Mouse (Mus musculus): ENCODE measurements at regions not wholly inside any gene's neighbourhood (a gene's known extent, or its start where the extent isn't known, plus 50 kb on each side); places are given as distances from the start of the nearest gene placed in this dataset.

DNA sequence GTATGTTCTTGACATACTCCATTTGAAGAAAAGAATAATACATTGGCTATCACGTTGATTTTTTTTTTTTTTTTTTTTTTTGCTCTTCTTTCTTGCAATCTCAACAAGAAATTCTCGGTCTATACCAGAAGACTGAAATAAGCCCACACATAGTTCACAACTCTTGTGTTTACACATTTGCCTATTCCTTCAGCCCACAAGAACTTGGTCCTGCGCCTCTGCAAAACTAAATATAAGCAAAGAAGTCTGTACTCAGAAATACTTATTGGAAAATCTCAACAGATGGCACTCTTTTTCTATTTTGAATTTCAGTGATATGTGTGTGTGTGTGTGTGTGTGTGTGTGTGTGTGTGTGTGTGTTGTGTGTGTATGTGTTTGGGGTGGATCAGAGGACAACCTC, 376.4 kb downstream of the Lmo7 start:
- Histone ChIP-seq H3K9me3 (ENCODE audit: control insufficient read depth, low read length) (no peaks in the 10 kb centered on the region), H3K27ac (replicated peaks) (no peak overlapping the region), H3K4me3 (ENCODE audit: low read depth, low read length) (no peak overlapping the region), H3K36me3 (ENCODE audit: control insufficient read depth, insufficient read depth, low read length) (no peaks in the 10 kb centered on the region), H3K4me1 (replicated peaks; ENCODE audit: control insufficient read depth, insufficient read depth) (no peaks in the 10 kb centered on the region), H3K4me2 (replicated peaks; ENCODE audit: low read depth) (no peak overlapping the region), H3K9ac (ENCODE audit: low read length) (no peak overlapping the region), H3K27me3 (ENCODE audit: control insufficient read depth, insufficient read depth, low read length) (no peaks in the 10 kb centered on the region)
- 67% methylated on average over 3 of the region's 3 CpGs for WGBS
- ATAC-seq (ENCODE audit: low FRiP score, low TSS enrichment) (no peak), DNase-seq (ENCODE audit: low spot score) (no peak)
- TF ChIP-seq EP300 (optimal IDR thresholded peaks at IDR 0.05) (no peak), CTCF (IDR thresholded peaks at IDR 0.05; ENCODE audit: low read depth) (no peak)

DNA sequence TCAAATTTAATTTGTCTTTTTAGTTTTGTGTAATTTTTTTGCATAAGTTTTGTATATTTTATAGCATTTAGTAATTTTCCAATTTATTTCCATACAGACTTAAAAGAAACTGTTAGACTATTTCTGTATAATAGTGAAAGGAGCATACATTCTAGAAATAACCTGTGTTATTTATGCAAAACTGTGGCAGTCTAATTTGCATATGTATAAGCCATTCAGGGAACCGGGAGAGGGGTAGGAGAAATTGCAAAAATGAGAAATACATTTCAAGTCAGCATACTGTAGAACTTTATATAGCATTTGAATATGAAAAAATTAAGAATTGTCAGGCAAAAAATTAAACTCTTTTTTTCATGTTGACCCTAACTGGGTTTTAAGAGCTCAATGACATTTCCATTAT, 364.3 kb downstream of the Lmo7 start:
- Histone ChIP-seq H3K4me3 (ENCODE audit: low read depth, low read length) (no peak overlapping the region), H3K36me3 (ENCODE audit: control insufficient read depth, insufficient read depth, low read length) (no peaks in the 10 kb centered on the region), H3K27ac (replicated peaks) (no peak overlapping the region), H3K9ac (ENCODE audit: low read length) (no peak overlapping the region), H3K4me2 (replicated peaks; ENCODE audit: low read depth) (no peak overlapping the region), H3K4me1 (replicated peaks; ENCODE audit: control insufficient read depth, insufficient read depth) (no peaks in the 10 kb centered on the region), H3K27me3 (ENCODE audit: control insufficient read depth, insufficient read depth, low read length) (no peaks in the 10 kb centered on the region), H3K9me3 (ENCODE audit: control insufficient read depth, low read length) (no peaks in the 10 kb centered on the region)
- DNase-seq (ENCODE audit: low spot score) = no peak
- WGBS = 92% methylated on average over 1 of the region's 1 CpGs
- ATAC-seq (ENCODE audit: low FRiP score, low TSS enrichment) = no peak
- TF ChIP-seq CTCF (IDR thresholded peaks at IDR 0.05; ENCODE audit: low read depth) (no peak), EP300 (optimal IDR thresholded peaks at IDR 0.05) (no peak)

DNA sequence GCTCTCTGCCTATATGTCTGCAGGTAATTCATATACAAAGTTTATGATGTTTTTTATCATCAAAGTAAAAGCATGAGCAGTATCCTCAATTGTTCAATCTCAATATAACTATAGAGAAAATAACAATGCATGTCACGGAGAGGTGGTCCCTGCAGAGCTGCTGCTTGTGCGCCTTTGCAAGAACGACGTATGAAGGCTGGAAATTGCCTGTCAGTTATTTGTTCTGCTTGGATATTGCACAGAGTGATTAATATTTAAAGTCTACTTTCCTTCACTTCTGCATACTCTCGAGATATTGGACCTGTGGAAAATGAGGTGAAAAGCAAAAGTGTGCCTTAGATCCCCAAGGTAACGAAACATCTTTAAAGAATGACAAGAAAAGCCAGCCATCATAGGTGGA, 362.8 kb downstream of the Lmo7 start:
- Histone ChIP-seq H3K27me3 (ENCODE audit: control insufficient read depth, insufficient read depth, low read length) (no peaks in the 10 kb centered on the region), H3K4me3 (ENCODE audit: low read depth, low read length) (no peak overlapping the region), H3K4me1 (replicated peaks; ENCODE audit: control insufficient read depth, insufficient read depth) (no peaks in the 10 kb centered on the region), H3K27ac (replicated peaks) (no peak overlapping the region), H3K9ac (ENCODE audit: low read length) (no peak overlapping the region), H3K4me2 (replicated peaks; ENCODE audit: low read depth) (no peak overlapping the region), H3K9me3 (ENCODE audit: control insufficient read depth, low read length) (no peaks in the 10 kb centered on the region), H3K36me3 (ENCODE audit: control insufficient read depth, insufficient read depth, low read length) (no peaks in the 10 kb centered on the region)
- WGBS = 73% methylated on average over 6 of the region's 6 CpGs
- ATAC-seq (ENCODE audit: low FRiP score, low TSS enrichment) (no peak), DNase-seq (ENCODE audit: low spot score) (no peak)
- TF ChIP-seq CTCF (IDR thresholded peaks at IDR 0.05; ENCODE audit: low read depth) (no peak), EP300 (optimal IDR thresholded peaks at IDR 0.05) (no peak)

DNA sequence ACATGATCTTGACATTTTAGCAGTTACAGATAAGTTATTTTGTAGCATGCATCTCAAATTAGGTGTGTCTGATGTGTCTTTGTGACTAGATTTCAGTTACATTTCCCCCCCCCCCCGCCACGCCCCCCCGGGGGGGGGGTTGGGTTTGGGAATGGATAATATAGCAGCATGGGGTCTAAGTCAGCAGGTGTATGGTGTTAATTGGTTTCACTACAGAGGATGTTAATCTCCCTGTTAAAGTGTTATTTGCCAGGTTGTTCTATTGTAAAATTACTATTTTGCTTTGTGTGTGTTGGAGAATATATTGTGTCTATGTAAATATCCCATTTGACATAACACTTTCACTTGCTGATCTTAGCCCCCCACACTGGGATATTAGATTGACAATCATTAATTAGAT, 319.2 kb downstream of the Lmo7 start:
- H3K9me3 ChIP-seq (ENCODE audit: control insufficient read depth, low read length) = no peaks in the 10 kb centered on the region
- DNase-seq (ENCODE audit: low spot score) (no peak), ATAC-seq (ENCODE audit: low FRiP score, low TSS enrichment) (no peak)
- H3K36me3 ChIP-seq (ENCODE audit: control insufficient read depth, insufficient read depth, low read length) = no peaks in the 10 kb centered on the region
- TF ChIP-seq EP300 (optimal IDR thresholded peaks at IDR 0.05) (no peak), CTCF (IDR thresholded peaks at IDR 0.05; ENCODE audit: low read depth) (no peak)
- 18% methylated on average over 3 of the region's 3 CpGs for WGBS
- H3K4me1 ChIP-seq (replicated peaks; ENCODE audit: control insufficient read depth, insufficient read depth) = no peaks in the 10 kb centered on the region
- H3K4me3 ChIP-seq (ENCODE audit: low read depth, low read length) = no peak overlapping the region
- H3K27ac ChIP-seq (replicated peaks) = no peak overlapping the region
- no peak overlapping the region for H3K9ac ChIP-seq (ENCODE audit: low read length)
- no peak overlapping the region for H3K4me2 ChIP-seq (replicated peaks; ENCODE audit: low read depth)
- no peaks in the 10 kb centered on the region for H3K27me3 ChIP-seq (ENCODE audit: control insufficient read depth, insufficient read depth, low read length)

DNA sequence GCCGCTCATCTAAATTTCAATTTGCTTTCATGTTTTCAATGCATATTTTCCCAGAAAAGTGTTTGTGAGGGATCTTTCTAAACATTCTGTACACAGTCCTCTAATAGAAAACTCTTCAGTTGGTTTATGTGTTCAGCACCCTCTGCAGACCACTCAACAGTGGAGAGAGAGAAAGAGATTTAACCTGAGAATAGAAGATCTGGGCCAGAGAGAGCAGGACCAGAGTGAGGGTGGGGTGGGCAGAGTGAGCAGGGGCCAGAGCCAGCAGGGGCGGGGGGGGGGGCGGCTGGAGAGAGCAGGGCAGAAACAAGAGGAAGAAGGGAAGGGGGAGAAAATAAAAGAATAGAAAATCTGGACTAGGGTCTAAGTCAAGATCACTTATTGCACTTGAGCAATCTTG, 318.7 kb downstream of the Lmo7 start:
- no peaks in the 10 kb centered on the region for H3K4me1 ChIP-seq (replicated peaks; ENCODE audit: control insufficient read depth, insufficient read depth)
- DNase-seq (ENCODE audit: low spot score) (no peak), ATAC-seq (ENCODE audit: low FRiP score, low TSS enrichment) (no peak)
- H3K9me3 ChIP-seq (ENCODE audit: control insufficient read depth, low read length) = no peaks in the 10 kb centered on the region
- H3K27ac ChIP-seq (replicated peaks) = no peak overlapping the region
- no peak overlapping the region for H3K9ac ChIP-seq (ENCODE audit: low read length)
- no peak overlapping the region for H3K4me3 ChIP-seq (ENCODE audit: low read depth, low read length)
- H3K27me3 ChIP-seq (ENCODE audit: control insufficient read depth, insufficient read depth, low read length) = no peaks in the 10 kb centered on the region
- no peaks in the 10 kb centered on the region for H3K36me3 ChIP-seq (ENCODE audit: control insufficient read depth, insufficient read depth, low read length)
- no peak overlapping the region for H3K4me2 ChIP-seq (replicated peaks; ENCODE audit: low read depth)
- TF ChIP-seq EP300 (optimal IDR thresholded peaks at IDR 0.05) = no peak
- TF ChIP-seq CTCF (IDR thresholded peaks at IDR 0.05; ENCODE audit: low read depth) = no peak
- WGBS = 43% methylated on average over 2 of the region's 3 CpGs

DNA sequence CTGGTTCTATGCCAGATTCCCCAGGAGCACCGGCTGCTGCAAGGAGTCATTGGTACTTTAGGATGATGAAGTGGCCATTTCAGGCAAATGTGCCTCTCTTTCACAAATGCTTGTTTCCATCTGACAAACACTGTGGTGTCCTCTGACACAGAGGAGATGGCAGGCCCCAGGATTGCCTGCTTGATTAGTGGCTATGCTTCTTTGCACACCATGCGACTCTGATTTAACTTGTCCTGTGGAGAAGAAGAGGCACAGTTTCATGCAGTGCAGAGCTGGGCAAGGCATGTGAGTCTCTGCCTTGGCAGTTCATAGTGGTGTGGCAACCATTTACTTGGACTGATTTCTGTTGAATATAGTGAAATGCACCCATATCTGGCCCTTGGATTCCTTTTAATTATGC, 308.4 kb downstream of the Lmo7 start:
- H3K4me2 ChIP-seq (replicated peaks; ENCODE audit: low read depth) = no peak overlapping the region
- no peak overlapping the region for H3K4me3 ChIP-seq (ENCODE audit: low read depth, low read length)
- ATAC-seq (ENCODE audit: low FRiP score, low TSS enrichment) (no peak), DNase-seq (ENCODE audit: low spot score) (no peak)
- H3K9ac ChIP-seq (ENCODE audit: low read length) = no peak overlapping the region
- no peaks in the 10 kb centered on the region for H3K27me3 ChIP-seq (ENCODE audit: control insufficient read depth, insufficient read depth, low read length)
- no peaks in the 10 kb centered on the region for H3K4me1 ChIP-seq (replicated peaks; ENCODE audit: control insufficient read depth, insufficient read depth)
- no peak overlapping the region for H3K27ac ChIP-seq (replicated peaks)
- 78% methylated on average over 2 of the region's 2 CpGs for WGBS
- TF ChIP-seq EP300 (optimal IDR thresholded peaks at IDR 0.05) = no peak
- no peak for TF ChIP-seq CTCF (IDR thresholded peaks at IDR 0.05; ENCODE audit: low read depth)
- no peaks in the 10 kb centered on the region for H3K36me3 ChIP-seq (ENCODE audit: control insufficient read depth, insufficient read depth, low read length)
- H3K9me3 ChIP-seq (ENCODE audit: control insufficient read depth, low read length) = no peaks in the 10 kb centered on the region

Measured in stomach, postnatal 0 days (tissue).